In the genomic region with DNA sequence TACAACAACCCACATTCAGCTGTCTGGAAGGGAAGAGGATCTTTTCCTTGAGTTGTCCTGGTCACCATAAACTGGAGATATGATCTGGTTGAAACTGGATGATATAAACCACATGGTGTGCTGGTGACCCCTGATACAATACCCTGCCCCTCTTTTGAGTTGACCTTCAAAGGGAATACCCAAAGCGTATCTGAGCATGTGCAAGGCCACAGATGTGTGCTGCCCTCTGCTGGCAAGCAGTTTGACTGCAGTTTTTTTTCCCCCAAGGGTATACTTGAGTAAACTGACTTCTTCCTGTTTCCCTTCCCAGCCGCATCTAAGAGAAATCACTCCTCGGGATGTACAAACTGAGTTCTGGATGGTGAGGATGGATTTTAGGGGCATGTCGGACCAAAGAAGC, we compare ENCODE assay signal across 10 mouse cellular contexts. TPM values are rescaled to one million over a fixed set of nuclear protein-coding genes. Genes with fewer than 3 reads are reported as not detected.
A peak's percentile ranks its signal among the peaks of the same experiment; 100 is the strongest.
DNase-seq lines count a peak whose midpoint lies in the region; ATAC-seq lines count a peak whose summit lies in the region.
"Had no signal": no experiment of that assay in that cellular context is flagged by ENCODE, and none has a peak within 500 bp of the region (broad histone marks: within the 10 kb centered on the region; RNA-seq: fewer than 3 reads in every experiment).

No protein-coding gene starts in this region.

- H3K9ac ChIP-seq in midbrain, embryonic 11.5 days (ENCODE audit: low read length), result no peak overlapping the region
- H3K9ac ChIP-seq in midbrain, embryonic 13.5 days (replicated peaks), result no peak overlapping the region
- H3K9ac ChIP-seq in limb, embryonic 11.5 days (ENCODE audit: low read length), result no peak overlapping the region
- H3K9ac ChIP-seq: heart, embryonic 13.5 days; stomach, embryonic 15.5 days had no signal

- no peaks in the 10 kb centered on the region for H3K36me3 ChIP-seq in midbrain, embryonic 11.5 days (ENCODE audit: control insufficient read depth, insufficient read depth, low read length)
- no peaks in the 10 kb centered on the region for H3K36me3 ChIP-seq in midbrain, embryonic 13.5 days
- no peaks in the 10 kb centered on the region for H3K36me3 ChIP-seq in limb, embryonic 11.5 days (ENCODE audit: control insufficient read depth, insufficient read depth, low read length)
- H3K36me3 ChIP-seq: heart, embryonic 13.5 days; stomach, embryonic 15.5 days had no signal

- peak; percentile 97 for DNase-seq in midbrain, embryonic 11.5 days (ENCODE audit: low spot score, missing footprints)
- DNase-seq in adrenal gland, adult 18-20 months (ENCODE audit: low spot score in 2 of 2), result peak; percentile 43 to 46
- peak; percentile 15 for DNase-seq in fibroblast of lung, adult 2 months (ENCODE audit: low read depth)
- peak; percentile 57 for DNase-seq in kidney, adult 9 months
- peak; percentile 76 for DNase-seq in limb, embryonic 11.5 days (ENCODE audit: low spot score)
- peak; percentile 35 for DNase-seq in right cerebral cortex, adult 18-20 months
- DNase-seq in urinary bladder, postnatal 36 days (ENCODE audit: low spot score in 2 of 2), result peak; percentile 29 to 31

- peak; percentile 48; the same call in 1 of the 2 replicates for ATAC-seq in midbrain, embryonic 11.5 days (ENCODE audit: low FRiP score)
- no peak; the same call in 1 of the 2 replicates for ATAC-seq in midbrain, embryonic 13.5 days
- no peak for ATAC-seq in limb, embryonic 11.5 days (ENCODE audit: insufficient number of reproducible peaks, low FRiP score, low TSS enrichment, low read depth)

- no peak overlapping the region for H3K4me2 ChIP-seq in midbrain, embryonic 11.5 days
- H3K4me2 ChIP-seq in midbrain, embryonic 13.5 days (replicated peaks), result no peak overlapping the region
- no peak overlapping the region for H3K4me2 ChIP-seq in limb, embryonic 11.5 days (ENCODE audit: low read depth, severe bottlenecking)
- H3K4me2 ChIP-seq: heart, embryonic 13.5 days; stomach, embryonic 15.5 days had no signal

- H3K4me3 ChIP-seq in midbrain, embryonic 11.5 days (ENCODE audit: low read depth, low read length), result no peak overlapping the region
- no peak overlapping the region for H3K4me3 ChIP-seq in midbrain, embryonic 13.5 days (replicated peaks)
- no peak overlapping the region for H3K4me3 ChIP-seq in limb, embryonic 11.5 days (ENCODE audit: low read depth, low read length)
- H3K4me3 ChIP-seq: heart, embryonic 13.5 days; stomach, embryonic 15.5 days had no signal

- H3K27me3 ChIP-seq in midbrain, embryonic 11.5 days (ENCODE audit: control insufficient read depth, insufficient read depth, low read length), result no peaks in the 10 kb centered on the region
- H3K27me3 ChIP-seq in midbrain, embryonic 13.5 days, result peaks cover 3% of the 10 kb centered on the region; the same call in 1 of the 2 replicates
- no peaks in the 10 kb centered on the region for H3K27me3 ChIP-seq in limb, embryonic 11.5 days (ENCODE audit: control insufficient read depth, insufficient read depth, low read length)
- H3K27me3 ChIP-seq: heart, embryonic 13.5 days; stomach, embryonic 15.5 days had no signal

- H3K27ac ChIP-seq in midbrain, embryonic 11.5 days (ENCODE audit: low read depth, low read length), result no peak overlapping the region
- H3K27ac ChIP-seq in midbrain, embryonic 13.5 days, result no peak overlapping the region
- no peak overlapping the region for H3K27ac ChIP-seq in limb, embryonic 11.5 days (replicated peaks; ENCODE audit: low read depth, low read length)
- H3K27ac ChIP-seq: heart, embryonic 13.5 days; stomach, embryonic 15.5 days had no signal

- WGBS in midbrain, embryonic 11.5 days, result 42% methylated on average over 4 of the region's 4 CpGs
- WGBS in midbrain, embryonic 13.5 days, result 48% methylated on average over 4 of the region's 4 CpGs
- 54% methylated on average over 4 of the region's 4 CpGs for WGBS in limb, embryonic 11.5 days

- H3K9me3 ChIP-seq in midbrain, embryonic 11.5 days (ENCODE audit: control insufficient read depth, low read length), result no peaks in the 10 kb centered on the region
- H3K9me3 ChIP-seq in midbrain, embryonic 13.5 days, result no peaks in the 10 kb centered on the region
- no peaks in the 10 kb centered on the region for H3K9me3 ChIP-seq in limb, embryonic 11.5 days (ENCODE audit: control insufficient read depth, low read length)
- H3K9me3 ChIP-seq: heart, embryonic 13.5 days; stomach, embryonic 15.5 days had no signal

- no peaks in the 10 kb centered on the region for H3K4me1 ChIP-seq in midbrain, embryonic 11.5 days (ENCODE audit: control insufficient read depth, insufficient read depth, low read length)
- H3K4me1 ChIP-seq in midbrain, embryonic 13.5 days (replicated peaks), result no peaks in the 10 kb centered on the region
- no peaks in the 10 kb centered on the region for H3K4me1 ChIP-seq in limb, embryonic 11.5 days (ENCODE audit: control insufficient read depth, insufficient read depth, low read length)
- H3K4me1 ChIP-seq: stomach, embryonic 15.5 days had no signal

RNA-seq across cellular contexts. Expression of a gene that starts 59.1 kb away (rescaled TPM):
- polyA plus RNA-seq in midbrain, embryonic 11.5 days (2014; fragmentation: Nextera tagmentation; extraction: Ambion mirVana), result 46.0 and 54.0 TPM in 2 replicates
- 51.1 and 56.0 TPM in 2 replicates for polyA plus RNA-seq in midbrain, embryonic 13.5 days (2015; fragmentation: Nextera tagmentation; extraction: Ambion mirVana)
- total RNA-seq in adrenal gland, adult 18-20 months (2021), result 10 to 100 TPM; 12.0 to 13.2 TPM
- 43.7 and 45.8 TPM in 2 replicates for polyA plus RNA-seq in limb, embryonic 11.5 days (2014; fragmentation: Nextera tagmentation; extraction: Ambion mirVana)

Comparison
In these comparisons a context has a peak if more than half of its experiments do, and no peak if none do; other contexts are left out.
1. DNase-seq: peak in every context shown above with its lines; median percentile 97 in midbrain, embryonic 11.5 days; 76 in limb, embryonic 11.5 days; 57 in kidney, adult 9 months; 44 in adrenal gland, adult 18-20 months; 35 in right cerebral cortex, adult 18-20 months; 30 in urinary bladder, postnatal 36 days; 15 in fibroblast of lung, adult 2 months.